Mouse (Mus musculus): ENCODE measurements around the gene Sec24b.

- TF ChIP-seq CTCF (IDR thresholded peaks at IDR 0.05) (peak; percentile 39), POLR2A (IDR thresholded peaks at IDR 0.05; ENCODE audit: insufficient read depth, low read depth, low read length) (no peak), EP300 (IDR thresholded peaks at IDR 0.05; ENCODE audit: insufficient read depth, low read depth, low read length) (no peak)
Measured at GRCm38 (mm10) chr3:129985335-129985734, 76.0 kb downstream of the Sec24b start.

Data from heart, adult 2 months (tissue).